Mouse (Mus musculus): ENCODE measurements at regions not wholly inside any gene's neighbourhood (a gene's known extent, or its start where the extent isn't known, plus 50 kb on each side); places are given as distances from the start of the nearest gene placed in this dataset.

DNA sequence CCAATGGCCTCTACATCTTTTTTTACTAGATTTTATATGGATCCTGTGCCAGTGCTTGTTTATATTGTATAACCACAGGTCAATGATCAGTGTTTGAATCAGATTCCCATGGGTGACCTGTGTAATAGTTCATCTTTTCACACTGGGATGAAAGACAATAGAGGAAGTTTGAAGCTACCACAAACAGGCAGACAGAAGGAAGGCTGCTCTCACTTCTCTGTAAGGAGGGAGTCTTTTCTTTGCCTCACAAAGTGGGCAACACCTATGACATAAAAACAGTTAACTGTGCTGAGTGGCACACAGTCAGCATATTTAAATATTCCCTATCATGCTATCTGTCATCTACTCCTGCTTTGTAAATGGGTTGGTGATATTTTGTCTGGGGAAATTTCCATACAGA is 450.9 kb upstream of the Adgrl2 start:
- TF ChIP-seq POLR2A (IDR thresholded peaks at IDR 0.05; ENCODE audit: extremely low read depth, insufficient read depth, low read length) = no peak
- no peak for TF ChIP-seq CTCF (IDR thresholded peaks at IDR 0.05; ENCODE audit: extremely low read depth, insufficient read depth, low read length)

Data from cortical plate, adult 2 months (tissue).